Mouse (Mus musculus): ENCODE data around the gene Caprin2.

DNA sequence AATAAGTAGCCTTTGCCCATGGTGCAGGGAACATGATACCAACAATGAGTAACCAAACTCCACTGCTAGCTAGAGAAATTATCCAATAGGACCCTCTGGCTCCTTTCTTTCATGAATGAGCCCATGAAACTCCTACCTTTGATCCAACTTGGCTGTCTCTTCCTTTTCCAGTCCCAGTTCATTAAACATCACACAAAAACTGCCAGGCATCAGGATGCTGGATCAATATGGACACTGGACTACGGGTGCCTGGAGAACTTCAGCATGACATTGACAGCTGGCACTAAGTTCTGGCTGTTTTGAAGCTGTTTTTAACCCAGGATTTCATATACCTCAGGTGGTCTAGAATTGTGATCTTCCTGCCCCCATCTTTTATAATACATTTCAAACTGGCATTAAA lies 21.6 kb upstream of the Caprin2 start:
- TF ChIP-seq POLR2A (IDR thresholded peaks at IDR 0.05; ENCODE audit: low read depth, low read length) (no peak), CTCF (IDR thresholded peaks at IDR 0.05; ENCODE audit: borderline replicate concordance, insufficient read depth, low read length) (no peak)

Measured in embryonic fibroblast, embryonic 13.5 days (primary cell).